21 mouse cellular contexts compared by ENCODE assay signal in genomic region chr1:69370078-69370477, GRCm38 (mm10).
DNase-seq lines count a peak whose midpoint lies in the region; ATAC-seq and TF ChIP-seq lines count a peak whose summit lies in the region.
"Had no signal": no experiment of that assay in that cellular context is flagged by ENCODE, and none has a peak within 500 bp of the region (broad histone marks: within the 10 kb centered on the region; RNA-seq: fewer than 3 reads in every experiment).

No protein-coding gene starts in this region.

- H3K27ac ChIP-seq in liver, embryonic 14.5 days: no peak overlapping the region
- H3K27ac ChIP-seq in liver, embryonic 11.5 days (ENCODE audit: low read depth, low read length): no peak overlapping the region
- no peak overlapping the region for H3K27ac ChIP-seq in stomach, postnatal 0 days (replicated peaks)
- H3K27ac ChIP-seq: embryonic facial prominence, embryonic 13.5 days; forebrain, embryonic 12.5 days; heart, embryonic 13.5 days; hindbrain, embryonic 12.5 days had no signal

- DNase-seq in liver, embryonic 14.5 days (ENCODE audit: low read depth in 3 of 3, low spot score in 3 of 3): no peak
- no peak for DNase-seq in liver, embryonic 11.5 days (ENCODE audit: low spot score)
- DNase-seq in urinary bladder, postnatal 14 days (ENCODE audit: low spot score): peak; percentile 3
- DNase-seq in urinary bladder, postnatal 4 days (ENCODE audit: low spot score in 2 of 2): no peak
- no peak for DNase-seq in stomach, postnatal 0 days (ENCODE audit: low spot score)
- no peak for DNase-seq in heart, adult 11 months
- no peak for DNase-seq in cerebellum, postnatal 4 days (ENCODE audit: low spot score in 2 of 2)
- DNase-seq: adrenal gland, adult 8-10 months; adrenal gland, postnatal 36 days; cerebellum, adult 2 months; cerebellum, postnatal 10 days; gastrocnemius, postnatal 10 days; heart, postnatal 4 days had no signal

- ATAC-seq in liver, embryonic 14.5 days (ENCODE audit: insufficient read depth): no peak
- ATAC-seq in liver, embryonic 11.5 days (replicated peaks; ENCODE audit: low FRiP score): no peak
- ATAC-seq in granulocyte monocyte progenitor cell, adult 5-6 weeks (replicated peaks; ENCODE audit: poor library complexity, severe bottlenecking): 0 out of 2 replicates have a peak, but pooled peaks have one; percentile 35
- 0 out of 2 replicates have a peak, but pooled peaks have one; percentile 38 for ATAC-seq in stomach, postnatal 0 days (ENCODE audit: low FRiP score, low TSS enrichment)
- ATAC-seq: forebrain, embryonic 16.5 days; hindbrain, embryonic 16.5 days had no signal

- no peak overlapping the region for H3K4me2 ChIP-seq in liver, embryonic 14.5 days (ENCODE audit: low read depth)
- no peak overlapping the region for H3K4me2 ChIP-seq in liver, embryonic 11.5 days
- no peak overlapping the region for H3K4me2 ChIP-seq in stomach, postnatal 0 days (replicated peaks; ENCODE audit: low read depth)
- H3K4me2 ChIP-seq: embryonic facial prominence, embryonic 13.5 days; forebrain, embryonic 12.5 days; heart, embryonic 13.5 days; hindbrain, embryonic 12.5 days had no signal

- TF ChIP-seq CTCF in liver, embryonic 14.5 days (IDR thresholded peaks at IDR 0.05; ENCODE audit: low read depth): peak; percentile 14; the same call in 1 of the 2 replicates
- TF ChIP-seq CTCF in stomach, postnatal 0 days (IDR thresholded peaks at IDR 0.05; ENCODE audit: low read depth): peak; percentile 25

- no peak overlapping the region for H3K9ac ChIP-seq in liver, embryonic 14.5 days (replicated peaks)
- H3K9ac ChIP-seq in liver, embryonic 11.5 days (ENCODE audit: low read depth, low read length): no peak overlapping the region
- H3K9ac ChIP-seq in stomach, postnatal 0 days (ENCODE audit: low read length): no peak overlapping the region
- H3K9ac ChIP-seq: embryonic facial prominence, embryonic 13.5 days; forebrain, embryonic 12.5 days; heart, embryonic 13.5 days; hindbrain, embryonic 12.5 days had no signal

- no peaks in the 10 kb centered on the region for H3K9me3 ChIP-seq in liver, embryonic 14.5 days (ENCODE audit: control insufficient read depth, low read length)
- H3K9me3 ChIP-seq in liver, embryonic 11.5 days (ENCODE audit: control insufficient read depth, low read length): no peaks in the 10 kb centered on the region
- no peaks in the 10 kb centered on the region for H3K9me3 ChIP-seq in stomach, postnatal 0 days (ENCODE audit: control insufficient read depth, low read length)
- H3K9me3 ChIP-seq: embryonic facial prominence, embryonic 13.5 days; forebrain, embryonic 12.5 days; heart, embryonic 13.5 days; hindbrain, embryonic 12.5 days had no signal

- no peaks in the 10 kb centered on the region for H3K4me1 ChIP-seq in liver, embryonic 14.5 days (replicated peaks; ENCODE audit: control insufficient read depth in 2 of 2, insufficient read depth in 2 of 2, low read length in 1 of 2)
- H3K4me1 ChIP-seq in liver, embryonic 11.5 days (replicated peaks; ENCODE audit: control insufficient read depth, insufficient read depth, low read length): no peaks in the 10 kb centered on the region
- no peaks in the 10 kb centered on the region for H3K4me1 ChIP-seq in stomach, postnatal 0 days (replicated peaks; ENCODE audit: control insufficient read depth, insufficient read depth)
- H3K4me1 ChIP-seq: embryonic facial prominence, embryonic 13.5 days; forebrain, embryonic 12.5 days; heart, embryonic 13.5 days; hindbrain, embryonic 12.5 days had no signal

- no peaks in the 10 kb centered on the region for H3K27me3 ChIP-seq in liver, embryonic 14.5 days (ENCODE audit: control insufficient read depth, insufficient read depth, low read length)
- no peaks in the 10 kb centered on the region for H3K27me3 ChIP-seq in liver, embryonic 11.5 days (replicated peaks; ENCODE audit: control insufficient read depth, insufficient read depth, low read length)
- H3K27me3 ChIP-seq in stomach, postnatal 0 days (ENCODE audit: control insufficient read depth, insufficient read depth, low read length): no peaks in the 10 kb centered on the region
- H3K27me3 ChIP-seq: CH12.LX; embryonic facial prominence, embryonic 13.5 days; forebrain, embryonic 12.5 days; heart, embryonic 13.5 days; hindbrain, embryonic 12.5 days had no signal

- no peak overlapping the region for H3K4me3 ChIP-seq in liver, embryonic 14.5 days (ENCODE audit: insufficient read depth in 1 of 2, low read depth in 2 of 2, low read length in 2 of 2)
- no peak overlapping the region for H3K4me3 ChIP-seq in liver, embryonic 11.5 days (ENCODE audit: low read depth, low read length)
- H3K4me3 ChIP-seq in stomach, postnatal 0 days (ENCODE audit: low read depth, low read length): no peak overlapping the region
- H3K4me3 ChIP-seq: embryonic facial prominence, embryonic 13.5 days; forebrain, embryonic 12.5 days; heart, embryonic 13.5 days; hindbrain, embryonic 12.5 days had no signal

- no peaks in the 10 kb centered on the region for H3K36me3 ChIP-seq in liver, embryonic 14.5 days (replicated peaks; ENCODE audit: control insufficient read depth, insufficient read depth, low read depth)
- H3K36me3 ChIP-seq in liver, embryonic 11.5 days (ENCODE audit: control insufficient read depth, insufficient read depth, low read length): no peaks in the 10 kb centered on the region
- H3K36me3 ChIP-seq in stomach, postnatal 0 days (ENCODE audit: control insufficient read depth, insufficient read depth, low read length): no peaks in the 10 kb centered on the region
- H3K36me3 ChIP-seq: embryonic facial prominence, embryonic 13.5 days; forebrain, embryonic 12.5 days; heart, embryonic 13.5 days; hindbrain, embryonic 12.5 days had no signal

- 57% methylated on average over 2 of the region's 2 CpGs for WGBS in liver, embryonic 14.5 days (ENCODE audit: insufficient replicate concordance)
- 90% methylated on average over 2 of the region's 2 CpGs for WGBS in liver, embryonic 11.5 days
- 89% methylated on average over 2 of the region's 2 CpGs for WGBS in stomach, postnatal 0 days

- no peak for TF ChIP-seq EP300 in liver, embryonic 14.5 days (IDR thresholded peaks at IDR 0.05; ENCODE audit: low read depth)
- no peak for TF ChIP-seq EP300 in stomach, postnatal 0 days (optimal IDR thresholded peaks at IDR 0.05)

Comparison
In these comparisons a context has a peak if more than half of its experiments do, and no peak if none do; other contexts are left out.
1. ATAC-seq: peak in granulocyte monocyte progenitor cell, adult 5-6 weeks (single experiment) and stomach, postnatal 0 days (single experiment); none in liver, embryonic 14.5 days (single experiment) and liver, embryonic 11.5 days (single experiment).